Mouse (Mus musculus) hindbrain, embryonic 14.5 days (tissue): ENCODE results near the gene Cpm. TPM values are rescaled to one million over a fixed set of nuclear protein-coding genes. Genes with fewer than 3 reads are reported as not detected.

Experiments used
- ATAC-seq: fragments of 200-750 bp; cut with Nextera tagmentation; 2 replicates; pipeline ENCODE4 v1.8.0; 2017; ENCODE audit warnings: moderate number of reproducible peaks, mild to moderate bottlenecking, moderate TSS enrichment, moderate library complexity; ENCODE audit not compliant: low FRiP score
- DNase-seq: peaks from one replicate; pipeline ENCODE4 v3.0.0-alpha.2; 2015; ENCODE audit warnings: low spot score
- H3K27ac ChIP-seq: fragments of 300-500 bp; sonication (generic); 2 replicates; pipeline ENCODE4 v1.5.1; 2014; ENCODE audit warnings: mild to moderate bottlenecking, moderate library complexity
- H3K27me3 ChIP-seq: fragments of 300-500 bp; sonication (generic); 2 replicates; pipeline ENCODE4 v1.6.1; 2014; ENCODE audit warnings: mild to moderate bottlenecking, low read length, mixed read lengths; ENCODE audit not compliant: control insufficient read depth, insufficient read depth
- H3K36me3 ChIP-seq: fragments of 300-500 bp; sonication (generic); replicated peaks from 2 replicates; pipeline ENCODE4 v1.6.1; 2014; ENCODE audit not compliant: control insufficient read depth, insufficient read depth
- H3K4me1 ChIP-seq: fragments of 300-500 bp; sonication (generic); replicated peaks from 2 replicates; pipeline ENCODE4 v1.6.1; 2014; ENCODE audit warnings: antibody characterized with exemption, low read length, mixed read lengths; ENCODE audit not compliant: control insufficient read depth, insufficient read depth
- H3K4me2 ChIP-seq: fragments of 300-500 bp; sonication (generic); replicated peaks from 2 replicates; pipeline ENCODE4 v1.6.1; 2014; ENCODE audit warnings: mild to moderate bottlenecking, moderate library complexity
- H3K4me3 ChIP-seq: fragments of 300-500 bp; sonication (generic); replicated peaks from 2 replicates; pipeline ENCODE4 v1.5.1; 2014; ENCODE audit warnings: mild to moderate bottlenecking, low read length
- H3K9ac ChIP-seq: fragments of 300-500 bp; sonication (generic); 2 replicates; pipeline ENCODE4 v1.6.1; 2014
- H3K9me3 ChIP-seq: fragments of 300-500 bp; sonication (generic); 2 replicates; pipeline ENCODE4 v1.6.1; 2016; ENCODE audit warnings: low read length; ENCODE audit not compliant: control insufficient read depth
- WGBS: fragments of 180-500 bp; shearing (Covaris S2); extraction: QIAGEN DNeasy Blood & Tissue Kit; methylation state at CpG from one replicate; pipeline ENCODE4 v1.1.7; 2014; 5-methylcytosine and 5-hydroxymethylcytosine counted together
- polyA plus RNA-seq: library from polyadenylated mRNA; unstranded; fragments of >200 nt; fragmentation: Nextera tagmentation; extraction: Ambion mirVana; gene quantifications from 2 replicates; pipeline ENCODE4 v1.2.1, GENCODE M21; 2014

Gene Cpm
- polyA plus RNA-seq, 1 experiment from 2014 or later = 3.0 TPM

DNA sequence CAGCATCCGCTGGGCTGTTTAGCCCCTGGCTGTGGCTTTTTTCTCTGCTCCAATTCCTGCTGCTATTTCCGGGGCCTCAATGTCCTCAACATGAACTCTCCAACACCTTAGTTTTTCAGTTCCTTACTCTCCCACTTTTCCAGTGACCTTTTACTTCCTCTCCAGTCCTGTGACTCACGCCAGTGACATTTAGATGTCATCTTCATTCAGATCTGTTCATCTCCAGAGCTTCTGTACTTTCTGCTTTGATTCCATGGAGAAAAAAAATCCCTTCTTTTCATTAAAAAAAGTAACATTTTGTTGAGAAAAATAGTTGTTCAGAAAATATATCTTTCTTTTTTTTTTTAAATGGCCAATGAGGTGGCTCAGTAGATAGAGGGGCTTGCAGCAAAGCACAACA lies 5.1 kb upstream of the Cpm start:
- no peak for DNase-seq

DNA sequence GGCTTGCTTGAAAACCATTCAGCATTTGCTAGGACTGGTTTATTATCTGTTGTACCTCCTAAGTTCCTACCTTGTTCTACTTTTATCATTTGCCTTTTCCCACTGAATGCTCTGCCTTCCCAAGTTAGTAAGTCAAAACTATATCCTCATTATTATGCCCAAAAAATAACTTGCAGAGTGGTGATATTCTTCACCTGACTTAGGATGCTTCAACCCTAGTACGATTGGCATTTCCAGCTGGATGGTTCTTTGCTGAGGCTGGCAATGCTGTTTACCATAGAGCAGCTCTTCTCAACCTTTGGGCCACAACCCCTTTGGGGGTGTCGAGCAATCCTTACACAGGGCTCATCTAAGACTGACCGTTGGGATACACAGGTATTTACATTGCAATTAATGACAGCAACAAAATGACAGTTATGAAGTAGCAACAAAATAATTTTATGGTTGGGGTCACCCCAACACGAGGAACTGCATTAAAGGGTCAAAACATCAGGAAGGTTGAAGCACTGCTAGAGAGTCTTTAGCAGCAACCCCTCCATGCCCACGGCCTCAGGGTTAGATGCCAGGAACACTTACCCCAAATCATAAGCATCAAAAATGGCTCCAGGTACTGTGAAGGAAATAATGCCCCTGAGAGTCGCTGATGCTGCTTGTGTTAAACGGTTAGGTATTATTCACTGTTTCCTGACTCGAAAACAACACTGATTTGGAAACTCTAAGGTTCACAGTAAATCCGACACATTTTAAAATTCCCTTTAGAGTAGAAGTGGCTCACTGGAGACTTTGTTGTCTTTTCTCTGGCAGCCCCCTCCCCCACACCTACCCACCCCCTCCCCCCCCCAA lies 4.4 kb upstream of the Cpm start:
- H3K4me3 ChIP-seq = no peak overlapping the region
- no peak for DNase-seq
- ATAC-seq = no peak
- H3K4me1 ChIP-seq = peaks cover 11% of the 10 kb centered on the region; the same call in 1 of the 2 replicates
- no peak overlapping the region for H3K27ac ChIP-seq
- 77% methylated on average over 9 of the region's 9 CpGs for WGBS
- H3K27me3 ChIP-seq = peaks cover 26% of the 10 kb centered on the region
- H3K4me2 ChIP-seq = no peak overlapping the region
- no peak overlapping the region for H3K9ac ChIP-seq
- no peaks in the 10 kb centered on the region for H3K36me3 ChIP-seq
- H3K9me3 ChIP-seq = no peaks in the 10 kb centered on the region

More for the DNA sequence above, 5.1 kb upstream of the Cpm start:
- Histone ChIP-seq H3K4me3 (no peak overlapping the region), H3K27ac (no peak overlapping the region), H3K27me3 (peaks cover 20% of the 10 kb centered on the region), H3K9me3 (no peaks in the 10 kb centered on the region), H3K4me2 (no peak overlapping the region), H3K9ac (no peak overlapping the region), H3K36me3 (no peaks in the 10 kb centered on the region), H3K4me1 (peaks cover 6% of the 10 kb centered on the region; the same call in 1 of the 2 replicates)
- no peak for ATAC-seq
- 49% methylated on average over 3 of the region's 3 CpGs for WGBS

DNA sequence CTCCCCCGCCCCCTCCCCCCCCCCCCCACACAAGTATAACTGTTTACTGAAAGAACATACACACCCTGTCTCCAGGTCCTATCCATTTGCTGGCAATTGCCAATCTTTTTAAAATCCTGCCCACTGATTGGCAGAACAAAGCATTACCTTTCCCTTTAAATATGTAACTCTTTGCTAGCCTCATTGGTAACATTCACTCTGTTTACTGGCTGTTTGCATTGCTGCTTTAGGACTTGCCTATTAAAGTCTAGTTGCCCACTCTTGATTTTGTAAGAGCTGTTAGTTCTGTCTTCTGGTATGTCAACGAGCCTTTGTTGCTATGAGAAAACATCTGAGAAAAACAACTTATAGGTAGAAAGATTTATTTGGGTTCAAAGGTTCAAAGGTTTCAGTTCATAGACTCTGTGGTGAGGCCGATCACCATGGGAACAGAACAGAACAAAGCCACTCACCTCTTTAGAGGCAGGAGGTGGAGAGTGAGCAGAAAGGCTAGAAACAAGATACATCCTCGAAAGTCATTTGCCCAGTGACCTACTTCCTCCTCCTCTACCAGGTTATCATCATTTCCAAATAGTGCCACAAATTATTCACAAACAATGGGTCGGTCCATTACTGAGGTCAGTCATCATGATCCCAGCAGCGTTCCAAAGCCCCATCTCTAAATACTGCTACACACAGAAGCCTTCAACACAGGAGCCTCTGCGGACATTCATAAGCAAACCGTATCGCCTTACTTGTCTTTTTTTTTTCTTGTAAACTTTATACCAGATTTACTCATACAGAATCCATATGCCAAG lies 3.6 kb upstream of the Cpm start:
- H3K4me1 ChIP-seq = peaks cover 11% of the 10 kb centered on the region; the same call in 1 of the 2 replicates
- WGBS = 65% methylated on average over 8 of the region's 9 CpGs
- no peak overlapping the region for H3K27ac ChIP-seq
- no peak overlapping the region for H3K9ac ChIP-seq
- H3K36me3 ChIP-seq = no peaks in the 10 kb centered on the region
- H3K4me2 ChIP-seq = no peak overlapping the region
- H3K4me3 ChIP-seq = no peak overlapping the region
- ATAC-seq (no peak), DNase-seq (no peak)
- peaks cover 35% of the 10 kb centered on the region for H3K27me3 ChIP-seq
- no peaks in the 10 kb centered on the region for H3K9me3 ChIP-seq

DNA sequence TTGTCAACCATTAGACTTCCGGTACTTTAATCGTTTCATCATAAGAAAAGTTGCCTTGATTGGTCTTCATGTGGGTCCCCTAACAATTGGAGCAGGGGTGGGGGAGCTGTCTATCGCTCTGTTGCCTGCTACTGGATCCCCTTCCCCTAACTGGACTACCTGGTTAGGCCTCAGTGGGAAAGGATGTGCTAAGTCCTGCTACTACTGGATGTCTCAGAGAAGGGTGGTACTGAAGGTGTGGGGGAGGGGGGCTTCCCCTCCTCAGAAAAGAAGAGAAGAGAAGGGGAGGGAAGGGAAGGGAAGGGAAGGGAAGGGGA lies 3.0 kb upstream of the Cpm start:
- ATAC-seq (no peak), DNase-seq (no peak)
- 79% methylated on average over 3 of the region's 3 CpGs for WGBS
- Histone ChIP-seq H3K4me3 (no peak overlapping the region), H3K9me3 (no peaks in the 10 kb centered on the region), H3K27me3 (peaks cover 40% of the 10 kb centered on the region), H3K36me3 (no peaks in the 10 kb centered on the region), H3K4me1 (peaks cover 11% of the 10 kb centered on the region; the same call in 1 of the 2 replicates), H3K4me2 (no peak overlapping the region), H3K9ac (no peak overlapping the region), H3K27ac (no peak overlapping the region)

DNA sequence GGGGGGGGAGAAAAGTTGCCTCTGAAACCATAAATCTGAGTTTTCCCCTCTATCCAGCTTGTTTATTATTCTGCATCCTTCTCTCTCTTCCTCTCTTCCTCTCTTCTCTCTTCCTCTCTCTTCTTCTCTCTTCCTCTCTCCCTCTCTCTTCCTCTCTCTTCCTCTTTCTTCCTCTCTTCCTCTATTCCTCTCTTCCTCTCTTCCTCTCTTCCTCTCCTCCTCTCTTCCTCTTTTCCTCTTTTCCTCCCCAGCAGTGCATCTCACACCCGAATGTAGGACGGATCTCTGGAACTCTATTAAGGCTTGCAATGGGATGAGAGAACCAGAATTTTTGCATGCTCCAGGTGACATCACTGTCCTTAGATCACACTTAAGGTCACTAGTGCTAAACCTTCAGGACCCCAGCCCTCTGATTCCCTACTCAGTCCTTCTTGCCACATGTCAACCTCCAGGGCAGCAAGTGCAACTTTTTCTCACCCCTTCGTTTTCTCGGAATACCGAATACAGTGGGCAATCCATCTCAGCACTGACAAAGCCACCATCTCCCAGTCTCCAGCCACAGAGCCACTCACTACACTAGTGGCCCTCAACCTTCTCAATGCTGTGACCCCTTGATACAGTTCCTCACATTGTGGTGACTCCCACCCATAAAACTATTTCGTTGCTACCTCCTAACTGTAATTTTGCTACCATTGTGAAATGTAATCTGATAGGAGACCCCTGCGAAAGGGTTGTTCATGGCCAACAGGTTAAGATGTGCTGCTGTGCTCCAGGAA lies 2.3 kb upstream of the Cpm start:
- H3K27ac ChIP-seq = no peak overlapping the region
- no peak for DNase-seq
- no peak overlapping the region for H3K4me2 ChIP-seq
- WGBS = 74% methylated on average over 7 of the region's 7 CpGs
- H3K4me3 ChIP-seq = no peak overlapping the region
- peaks cover 48% of the 10 kb centered on the region for H3K27me3 ChIP-seq
- H3K9me3 ChIP-seq = no peaks in the 10 kb centered on the region
- H3K4me1 ChIP-seq = peaks cover 11% of the 10 kb centered on the region; the same call in 1 of the 2 replicates
- H3K9ac ChIP-seq = no peak overlapping the region
- H3K36me3 ChIP-seq = no peaks in the 10 kb centered on the region
- no peak for ATAC-seq

DNA sequence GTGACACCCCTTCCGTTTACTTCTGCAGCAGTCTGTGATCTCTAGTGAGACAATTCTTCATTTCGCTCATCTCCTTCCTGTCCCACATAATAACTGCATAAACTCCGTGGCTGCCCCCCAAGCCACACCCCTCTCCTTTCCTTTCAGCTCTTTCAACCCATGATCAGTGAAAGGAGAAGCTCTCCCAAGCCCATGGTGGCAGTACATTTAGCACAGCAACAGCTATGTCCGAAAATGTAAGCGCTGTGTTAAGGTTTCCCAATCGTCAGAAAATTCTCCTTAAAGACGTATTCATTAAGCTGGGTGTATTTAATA lies 1.7 kb upstream of the Cpm start:
- DNase-seq (no peak), ATAC-seq (no peak)
- Histone ChIP-seq H3K36me3 (no peaks in the 10 kb centered on the region), H3K4me2 (no peak overlapping the region), H3K27me3 (peaks cover 53% of the 10 kb centered on the region), H3K9me3 (no peaks in the 10 kb centered on the region), H3K27ac (no peak overlapping the region), H3K4me1 (peaks cover 11% of the 10 kb centered on the region; the same call in 1 of the 2 replicates), H3K9ac (no peak overlapping the region), H3K4me3 (no peak overlapping the region)
- WGBS = 62% methylated on average over 7 of the region's 7 CpGs

DNA sequence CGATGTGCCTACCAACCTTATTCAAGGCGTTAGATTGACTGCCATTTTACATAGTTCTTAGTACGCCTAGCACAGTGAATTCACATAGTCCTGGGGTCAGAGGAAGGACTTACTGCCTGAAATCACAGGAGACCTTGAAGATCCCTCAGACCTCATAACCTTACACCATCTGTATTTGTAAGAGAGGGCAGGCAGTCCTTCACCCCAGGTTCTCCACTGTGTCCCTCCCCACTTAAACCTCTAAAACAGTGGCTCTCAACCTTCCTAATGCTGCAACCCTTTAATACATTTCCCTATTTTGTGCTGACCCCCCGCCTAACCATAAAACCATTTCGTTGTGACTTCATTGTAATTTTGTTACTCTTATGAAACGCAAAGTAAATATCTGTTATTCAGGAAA lies 1.4 kb upstream of the Cpm start:
- Histone ChIP-seq H3K27ac (no peak overlapping the region), H3K27me3 (peaks cover 53% of the 10 kb centered on the region)

DNA sequence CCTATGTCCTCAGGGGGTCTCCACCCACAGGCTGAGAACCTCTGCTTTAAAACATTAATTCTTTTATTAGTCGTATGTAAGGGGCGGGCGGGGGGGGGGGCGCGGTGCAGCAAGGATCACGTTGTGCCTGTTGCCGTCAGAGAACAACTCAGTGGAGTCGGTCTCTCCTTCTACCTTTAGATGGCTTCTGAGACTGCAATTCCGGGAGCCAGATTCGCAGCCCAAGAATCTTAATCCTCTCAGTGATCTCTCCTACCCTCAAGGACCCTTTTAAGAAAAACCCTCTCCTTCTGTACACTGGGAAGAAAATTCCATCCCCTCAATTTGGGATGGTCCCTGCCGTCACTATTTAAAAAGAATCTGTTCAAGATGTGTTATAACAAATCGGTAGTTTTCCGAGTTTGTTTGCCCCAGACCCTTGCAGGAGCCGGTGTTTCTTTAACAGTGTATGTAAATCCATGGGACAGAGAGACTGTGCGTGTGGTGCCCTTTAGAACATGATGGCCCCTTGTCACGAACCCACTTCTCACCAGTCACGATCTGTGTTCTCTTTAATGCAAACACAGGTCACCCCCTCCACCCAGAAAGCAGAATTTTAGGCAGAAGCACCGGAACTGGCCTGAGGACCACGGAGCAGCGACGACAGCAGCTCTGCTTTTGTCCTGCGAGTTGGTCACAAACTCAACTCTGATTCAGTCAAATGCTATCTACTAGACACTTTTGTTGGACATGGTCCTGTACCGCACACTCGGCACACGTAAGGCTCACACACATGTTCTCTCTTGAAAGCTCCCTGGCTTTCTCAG lies 734 bp upstream of the Cpm start:
- Histone ChIP-seq H3K27ac (no peak overlapping the region), H3K27me3 (peaks cover 53% of the 10 kb centered on the region), H3K9me3 (no peaks in the 10 kb centered on the region), H3K4me2 (peak overlapping the region; percentile 94), H3K9ac (peak overlapping the region; percentile 40; the same call in 1 of the 2 replicates), H3K36me3 (no peaks in the 10 kb centered on the region), H3K4me3 (peak overlapping the region; percentile 50), H3K4me1 (peaks cover 11% of the 10 kb centered on the region; the same call in 1 of the 2 replicates)
- DNase-seq = peak; percentile 27
- no peak for ATAC-seq
- 3% methylated on average over 25 of the region's 25 CpGs for WGBS

More for the DNA sequence above, 1.4 kb upstream of the Cpm start:
- Histone ChIP-seq H3K9ac (no peak overlapping the region), H3K9me3 (no peaks in the 10 kb centered on the region), H3K4me3 (no peak overlapping the region), H3K36me3 (no peaks in the 10 kb centered on the region), H3K4me2 (no peak overlapping the region), H3K4me1 (peaks cover 11% of the 10 kb centered on the region; the same call in 1 of the 2 replicates)
- ATAC-seq (no peak), DNase-seq (no peak)
- 43% methylated on average over 6 of the region's 6 CpGs for WGBS
